Mouse (Mus musculus): ENCODE data around the gene AW551984.

- TF ChIP-seq POLR2A (IDR thresholded peaks at IDR 0.05; ENCODE audit: borderline replicate concordance, control insufficient read depth, low read depth, low read length), result no peak
- no peak for TF ChIP-seq CTCF (IDR thresholded peaks at IDR 0.05; ENCODE audit: control insufficient read depth, insufficient read depth, low read length)
Measured at GRCm38 (mm10) chr9:39577050-39577449, 27.2 kb downstream of the AW551984 start.

Measured in bone marrow, adult 2 months (tissue).